Mouse (Mus musculus) G1E (cell line): ENCODE measurements around the gene Xdh. TPM values are rescaled to one million over a fixed set of nuclear protein-coding genes. Genes with fewer than 3 reads are reported as not detected.

Experiments
- ATAC-seq: 2 replicates; pipeline ENCODE4 v1.8.0; 2016; ENCODE audit warnings: mild to moderate bottlenecking; ENCODE audit not compliant: insufficient number of reproducible peaks, poor library complexity, low FRiP score, severe bottlenecking; ENCODE audit errors: extremely low read depth
- DNase-seq: peaks from one replicate; pipeline ENCODE4 v3.0.0; 2012; ENCODE audit warnings: low spot score
- H3K27me3 ChIP-seq: 2 replicates; pipeline ENCODE4 v1.6.1; 2012; ENCODE audit warnings: mild to moderate bottlenecking, low read length, inconsistent platforms; ENCODE audit not compliant: insufficient read depth
- H3K36me3 ChIP-seq: replicated peaks from 2 replicates; pipeline ENCODE3; 2012; ENCODE audit warnings: mild to moderate bottlenecking, inconsistent platforms
- H3K4me1 ChIP-seq: 2 replicates; pipeline ENCODE4 v1.6.1; 2012; ENCODE audit warnings: low read depth, low read length, inconsistent platforms, mixed read lengths; ENCODE audit not compliant: insufficient read depth
- H3K4me3 ChIP-seq: 2 replicates; pipeline ENCODE4 v1.5.1; 2012; ENCODE audit warnings: low read depth, mild to moderate bottlenecking, inconsistent platforms, low read length, moderate library complexity, mixed read lengths
- H3K9me3 ChIP-seq: replicated peaks from 2 replicates; pipeline ENCODE4 v1.6.1; 2012; ENCODE audit warnings: inconsistent platforms
- CTCF ChIP-seq: IDR thresholded peaks from 2 replicates; pipeline ENCODE4 v1.5.1; 2012; ENCODE audit warnings: low read depth, low read length, inconsistent platforms, mixed read lengths
- GATA1 ChIP-seq: IDR thresholded peaks from 2 replicates; pipeline ENCODE4 v1.6.1; 2012; ENCODE audit warnings: borderline replicate concordance, low read length, inconsistent platforms, mixed read lengths
- GATA2 ChIP-seq: IDR thresholded peaks from 2 replicates; pipeline ENCODE4 v1.6.1; 2012; ENCODE audit warnings: low read depth, low read length, inconsistent platforms, borderline replicate concordance
- POLR2AphosphoS5 ChIP-seq: IDR thresholded peaks from 2 replicates; pipeline ENCODE4 v1.6.1; 2012; ENCODE audit warnings: low read depth, low read length, inconsistent platforms; ENCODE audit not compliant: insufficient replicate concordance
- TAL1 ChIP-seq: conservative IDR thresholded peaks from 2 replicates; pipeline ENCODE4 v1.6.1; 2012; ENCODE audit warnings: low read depth, low read length, inconsistent platforms, mixed read lengths
- polyA plus RNA-seq: library from polyadenylated mRNA; stranded (reverse); fragments of >175 nt; gene quantifications from 2 replicates; pipeline ENCODE4 v1.2.3, GENCODE M21; 2012
- total RNA-seq, 2 experiments: library from RNA; stranded (forward) in 1 of 2; stranded (reverse) in 1 of 2; fragments of 200-1000 nt in 1 of 2; fragments of >200 nt in 1 of 2; fragmentation: Nextera tagmentation in 1 of 2; gene quantifications; 2 replicates each; pipeline ENCODE4 v1.2.3; 2014 to 2017

The Xdh gene
- total and polyA plus RNA-seq, 3 experiments, result 0.16 TPM; not detected in 2

DNA sequence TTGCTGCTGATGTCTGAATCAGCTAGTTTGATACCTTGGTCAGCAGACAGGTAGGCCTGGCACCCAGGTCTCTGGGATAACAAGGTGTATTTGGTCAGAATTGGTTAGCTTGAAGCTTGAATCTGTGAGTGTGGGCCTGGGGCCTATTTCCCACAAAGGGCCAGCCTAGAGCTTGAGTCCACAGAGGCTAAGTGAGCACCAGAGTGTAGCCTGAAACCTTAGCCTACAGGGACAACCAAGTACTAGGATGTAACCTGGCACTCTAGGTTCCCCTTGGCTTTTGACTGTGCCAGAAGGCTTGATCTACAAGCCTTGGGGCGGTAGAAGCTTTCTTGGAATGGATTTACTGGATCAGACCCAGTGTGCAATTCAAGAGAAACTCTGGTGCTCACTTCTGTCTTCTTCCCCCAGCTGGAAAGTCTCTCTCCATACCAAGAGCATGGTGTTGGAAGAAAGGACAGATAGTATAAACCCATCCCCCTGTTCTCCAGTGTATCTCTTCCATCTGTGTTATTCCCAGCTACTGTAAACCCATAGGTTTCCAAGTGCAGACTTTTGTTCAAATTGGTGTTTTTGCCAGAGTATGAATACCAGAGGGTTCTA is 11.9 kb upstream of the Xdh start:
- DNase-seq, result no peak
- no peak for TF ChIP-seq TAL1
- no peak for TF ChIP-seq POLR2AphosphoS5
- TF ChIP-seq GATA2, result no peak
- TF ChIP-seq GATA1, result no peak
- no peak for TF ChIP-seq CTCF
- ATAC-seq, result no peak
- H3K4me3 ChIP-seq, result no peak overlapping the region
- no peaks in the 10 kb centered on the region for H3K9me3 ChIP-seq
- H3K4me1 ChIP-seq, result no peaks in the 10 kb centered on the region
- H3K36me3 ChIP-seq, result no peaks in the 10 kb centered on the region
- no peaks in the 10 kb centered on the region for H3K27me3 ChIP-seq

DNA sequence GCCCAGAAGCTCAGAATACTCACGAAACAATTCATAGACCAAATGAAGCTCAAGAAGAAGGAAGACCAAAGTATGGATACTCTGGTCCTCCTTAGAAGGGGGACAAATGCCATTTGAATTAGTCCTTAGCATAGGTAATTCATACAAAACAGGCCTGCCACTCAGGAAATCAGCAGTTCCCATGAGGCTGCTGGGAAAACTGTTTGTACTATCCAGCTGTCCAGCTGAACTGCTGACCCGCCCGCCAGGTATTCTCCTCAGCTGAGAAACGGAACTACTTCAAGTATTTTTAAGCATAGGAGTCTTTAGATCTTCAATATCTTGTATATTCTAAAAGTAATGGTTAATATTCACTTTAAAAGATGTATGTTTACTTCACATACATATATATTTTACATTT is 10.7 kb upstream of the Xdh start:
- Histone ChIP-seq H3K4me3 (no peak overlapping the region), H3K36me3 (no peaks in the 10 kb centered on the region), H3K9me3 (no peaks in the 10 kb centered on the region), H3K27me3 (no peaks in the 10 kb centered on the region), H3K4me1 (no peaks in the 10 kb centered on the region)
- no peak for ATAC-seq
- DNase-seq, result no peak
- TF ChIP-seq GATA2, result no peak
- no peak for TF ChIP-seq TAL1
- no peak for TF ChIP-seq CTCF
- no peak for TF ChIP-seq GATA1
- TF ChIP-seq POLR2AphosphoS5, result no peak

DNA sequence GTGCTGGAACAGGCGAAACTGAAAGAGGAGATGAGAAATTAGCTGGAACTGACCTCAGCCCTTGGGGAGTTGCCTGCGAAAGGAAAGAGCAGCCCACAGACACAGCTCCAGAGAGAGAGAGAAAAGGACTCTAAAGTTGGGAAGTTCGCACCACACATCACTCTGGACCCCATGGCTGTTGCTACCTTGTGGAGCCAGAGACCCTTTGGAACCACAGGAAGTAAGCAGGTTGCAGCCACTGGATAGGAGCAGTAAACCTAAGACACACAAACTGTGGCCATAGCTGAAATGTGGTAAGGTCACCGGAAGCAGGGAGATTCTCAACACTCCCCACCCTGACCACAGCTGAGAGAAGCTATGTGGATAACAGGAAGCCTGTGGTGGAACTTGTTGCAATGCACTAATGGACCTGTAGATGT is 2.1 kb upstream of the Xdh start:
- H3K36me3 ChIP-seq, result no peaks in the 10 kb centered on the region
- DNase-seq (no peak), ATAC-seq (no peak)
- TF ChIP-seq CTCF, result no peak
- no peak for TF ChIP-seq GATA2
- no peak for TF ChIP-seq TAL1
- no peak for TF ChIP-seq GATA1
- no peak for TF ChIP-seq POLR2AphosphoS5
- no peak overlapping the region for H3K4me3 ChIP-seq
- no peaks in the 10 kb centered on the region for H3K27me3 ChIP-seq
- peaks cover 25% of the 10 kb centered on the region for H3K9me3 ChIP-seq
- H3K4me1 ChIP-seq, result no peaks in the 10 kb centered on the region

- no peaks in the 10 kb centered on the region for H3K27me3 ChIP-seq
- H3K4me3 ChIP-seq, result no peak overlapping the region
- no peaks in the 10 kb centered on the region for H3K4me1 ChIP-seq
- no peak for TF ChIP-seq POLR2AphosphoS5
- TF ChIP-seq TAL1, result no peak
- TF ChIP-seq GATA2, result no peak
- TF ChIP-seq CTCF, result no peak
- no peak for TF ChIP-seq GATA1
- H3K36me3 ChIP-seq, result no peaks in the 10 kb centered on the region
- peaks cover 32% of the 10 kb centered on the region for H3K9me3 ChIP-seq
- no peak for DNase-seq
- ATAC-seq, result no peak
These were observed 974 bp upstream of the Xdh start for GRCm38 (mm10) chr17:73950970-73951369.

GRCm38 (mm10) chr17:73949498-73949897 is 498 bp downstream of the Xdh start:
- DNase-seq (no peak), ATAC-seq (no peak)
- no peaks in the 10 kb centered on the region for H3K4me1 ChIP-seq
- no peaks in the 10 kb centered on the region for H3K27me3 ChIP-seq
- no peak overlapping the region for H3K4me3 ChIP-seq
- peaks cover 32% of the 10 kb centered on the region for H3K9me3 ChIP-seq
- TF ChIP-seq POLR2AphosphoS5, result no peak
- H3K36me3 ChIP-seq, result no peaks in the 10 kb centered on the region

GRCm38 (mm10) chr17:73948801-73949200 is 1.2 kb downstream of the Xdh start:
- no peak overlapping the region for H3K4me3 ChIP-seq

GRCm38 (mm10) chr17:73948039-73948438 is 2.0 kb downstream of the Xdh start:
- no peaks in the 10 kb centered on the region for H3K4me1 ChIP-seq
- ATAC-seq, result no peak
- H3K27me3 ChIP-seq, result no peaks in the 10 kb centered on the region
- TF ChIP-seq GATA2 (no peak), TAL1 (no peak), GATA1 (no peak), CTCF (no peak), POLR2AphosphoS5 (no peak)
- peaks cover 34% of the 10 kb centered on the region for H3K9me3 ChIP-seq
- no peaks in the 10 kb centered on the region for H3K36me3 ChIP-seq
- H3K4me3 ChIP-seq, result no peak overlapping the region
- DNase-seq, result no peak

More at GRCm38 (mm10) chr17:73948801-73949200, 1.2 kb downstream of the Xdh start:
- Histone ChIP-seq H3K4me1 (no peaks in the 10 kb centered on the region), H3K36me3 (no peaks in the 10 kb centered on the region), H3K9me3 (peaks cover 34% of the 10 kb centered on the region), H3K27me3 (no peaks in the 10 kb centered on the region)
- no peak for TF ChIP-seq POLR2AphosphoS5
- no peak for TF ChIP-seq GATA1
- TF ChIP-seq GATA2, result no peak
- TF ChIP-seq TAL1, result no peak
- TF ChIP-seq CTCF, result no peak
- DNase-seq (no peak), ATAC-seq (no peak)
